In the genomic region with DNA sequence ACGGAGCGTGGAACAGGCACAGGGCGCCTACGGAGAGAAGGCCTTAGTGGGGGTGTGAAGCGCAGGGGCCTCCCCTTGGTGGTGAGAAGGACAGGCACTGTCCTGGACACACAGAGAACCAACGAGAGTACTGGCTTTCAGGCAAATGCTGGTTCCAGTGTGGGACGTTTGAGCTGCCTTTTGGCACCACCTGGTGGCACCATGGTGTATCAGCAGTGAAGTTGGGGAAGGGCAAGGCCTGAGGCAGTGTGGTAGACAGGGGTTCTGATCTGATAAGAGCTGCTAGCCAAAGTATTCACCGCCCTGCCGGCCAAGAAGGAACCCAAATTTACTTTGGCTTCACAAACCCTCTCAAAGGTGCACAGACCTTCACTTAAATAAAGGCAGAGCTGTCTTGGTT, we compare ENCODE assay signal across 8 mouse cellular contexts. TPM values are rescaled to one million over a fixed set of nuclear protein-coding genes. Genes with fewer than 3 reads are reported as not detected.
DNase-seq lines count a peak whose midpoint lies in the region; ATAC-seq lines count a peak whose summit lies in the region.

No protein-coding gene starts in this region.

- peak; percentile 81 for DNase-seq in NIH3T3 (ENCODE audit: low read depth)
- DNase-seq in cerebellum, adult 18-20 months = peak; percentile 89 to 91
- peak; percentile 61 to 80 for DNase-seq in frontal cortex, postnatal 10 days (ENCODE audit: low spot score in 2 of 2)
- peak; percentile 88 for DNase-seq in induced T-regulatory cell, adult 2 months (ENCODE audit: low read depth)
- peak; percentile 65 to 75 for DNase-seq in left cerebral cortex, adult 8-10 months (ENCODE audit: low spot score in 2 of 2)
- peak; percentile 66 for DNase-seq in right cerebral cortex, postnatal 14 days

- ATAC-seq in megakaryocyte progenitor cell, adult 5-6 weeks (replicated peaks; ENCODE audit: poor library complexity) = peak; percentile 94
- ATAC-seq in erythroid progenitor cell, adult 5-6 weeks (replicated peaks; ENCODE audit: low FRiP score, poor library complexity, severe bottlenecking) = no peak

RNA-seq across cellular contexts. Expression of a gene that starts 41.8 kb away (rescaled TPM):
- 10 to 100 TPM; 84.0 to 92.2 (median 89.0) TPM for total RNA-seq in left cerebral cortex, adult 8-10 months (2022)
- 0.25 and 0.42 TPM in 2 replicates for total RNA-seq in megakaryocyte progenitor cell, adult 5-6 weeks (2015)
- not detected in 2 replicates for total RNA-seq in megakaryocyte progenitor cell, adult 5-6 weeks (2017)
- not detected in 2 replicates for total RNA-seq in erythroid progenitor cell, adult 5-6 weeks (2015; ENCODE audit: low replicate concordance)
- 0.64 TPM in 1 of 2 replicates, not detected in the other for total RNA-seq in erythroid progenitor cell, adult 5-6 weeks (2017; ENCODE audit: low replicate concordance)

Comparison
In these comparisons a context has a peak if more than half of its experiments do, and no peak if none do; other contexts are left out.
1. RNA of a gene that starts 41.8 kb away (total RNA-seq): 84.0 to 92.2 TPM in left cerebral cortex, adult 8-10 months; 0.25 to 0.42 TPM in megakaryocyte progenitor cell, adult 5-6 weeks and 0.64 TPM in erythroid progenitor cell, adult 5-6 weeks; every median in the first group is over 10 times any median in the second.
2. Peak in every context shown above with its lines, with median percentiles within 50 percentile points of each other: DNase-seq.